Mouse (Mus musculus) right cerebral cortex, adult 2 months (tissue): Measurements from ENCODE around the gene Gys2.
"Not testable (repeated sequence)": the region's sequence is repeated elsewhere in the genome, so short reads cannot be mapped to it uniquely, and the experiment has no call there.

ENCODE experiments used
- DNase-seq, 2 experiments: peaks; one replicate each; pipeline ENCODE4 v3.0.0; 2021 to 2022; ENCODE audit warnings: low spot score in 2 of 2

Gene Gys2

DNA sequence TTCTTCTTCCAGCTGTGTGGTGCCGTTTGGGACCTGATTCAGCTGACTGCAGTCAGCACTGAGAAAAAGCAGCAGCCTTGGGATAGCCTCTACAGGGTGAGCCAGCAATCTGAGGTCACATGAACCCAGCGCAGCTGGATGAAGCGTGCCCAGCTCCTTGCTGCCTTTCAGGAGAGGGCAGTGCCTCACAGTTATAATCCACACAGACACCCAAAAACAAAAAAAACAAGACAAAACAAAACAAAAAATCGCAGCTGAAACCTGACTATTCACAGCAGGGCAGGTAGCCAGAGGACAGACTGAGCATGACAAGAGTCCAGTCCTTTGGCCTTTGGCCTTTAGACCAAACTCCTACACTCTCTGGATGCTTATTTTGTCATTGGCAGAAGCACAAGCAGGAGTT is at the start of gene Gys2:
Gene Gys2 (minus strand): TSS at position 309 of the 403 bp plus-strand sequence.
- DNase-seq = no peak

DNA sequence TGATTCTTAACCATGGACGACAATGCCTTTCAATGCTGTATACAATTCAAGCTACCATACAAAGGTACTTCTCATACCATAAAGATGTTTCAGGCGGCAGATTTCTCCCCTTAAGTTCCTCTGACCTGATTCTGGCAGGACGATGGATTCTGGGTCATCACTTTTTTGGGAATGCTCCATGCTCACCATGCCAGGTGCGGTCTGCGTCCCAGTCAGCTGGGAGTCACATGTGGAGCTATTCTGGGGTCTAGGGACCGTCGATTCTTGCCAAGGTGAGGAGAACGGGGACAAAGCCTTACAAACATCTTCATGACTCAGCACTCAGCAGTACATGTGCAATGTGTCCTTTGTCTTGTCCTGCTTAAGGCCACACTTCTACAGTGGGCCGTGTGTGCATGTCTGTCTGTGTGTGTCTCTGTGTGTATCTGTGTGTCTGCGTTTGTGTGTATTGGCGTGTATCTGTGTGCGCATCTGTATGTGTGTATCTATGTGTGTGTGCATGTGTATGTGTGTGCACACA is 48.7 kb upstream of the Gys2 start:
- DNase-seq = no peak

DNA sequence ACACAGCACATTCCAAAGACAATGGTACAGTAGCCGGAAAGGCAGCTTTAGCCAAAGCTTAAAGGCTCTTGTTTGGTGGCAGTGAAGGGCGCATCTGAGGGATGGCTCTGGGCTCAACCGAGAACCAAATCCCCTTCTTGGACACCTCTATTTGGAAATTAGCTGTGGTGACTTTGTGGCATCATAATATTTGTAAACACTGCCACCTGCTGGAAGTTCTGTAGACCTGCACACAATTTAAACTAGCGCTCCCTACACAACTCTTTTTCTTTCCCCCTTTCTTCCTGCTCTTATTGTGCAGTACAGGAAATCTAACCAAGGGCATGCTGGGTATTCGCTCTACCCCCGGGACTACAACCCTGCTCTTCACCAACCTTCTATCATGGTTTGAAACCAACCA is 46.2 kb upstream of the Gys2 start:
- DNase-seq = no peak

DNA sequence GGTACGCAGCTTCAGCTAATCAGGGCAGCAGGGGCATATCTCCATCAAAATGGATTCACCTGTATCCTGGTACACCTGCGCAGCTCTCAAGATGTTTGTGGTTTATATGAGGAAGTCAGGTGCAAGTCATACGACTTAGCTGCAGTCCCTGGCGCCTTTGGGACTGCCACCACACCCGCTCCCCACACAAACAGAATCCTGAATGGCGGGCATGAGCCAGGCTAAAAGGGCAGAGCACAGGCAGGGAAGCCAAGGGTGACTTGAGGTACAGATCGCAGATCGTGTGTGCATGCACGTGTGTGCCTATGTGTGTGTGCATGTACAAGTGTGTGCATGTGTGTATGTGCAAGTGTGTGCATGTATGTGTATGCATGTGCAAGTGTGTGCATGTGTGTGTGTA is 42.5 kb upstream of the Gys2 start:
- DNase-seq = not testable (repeated sequence)

DNA sequence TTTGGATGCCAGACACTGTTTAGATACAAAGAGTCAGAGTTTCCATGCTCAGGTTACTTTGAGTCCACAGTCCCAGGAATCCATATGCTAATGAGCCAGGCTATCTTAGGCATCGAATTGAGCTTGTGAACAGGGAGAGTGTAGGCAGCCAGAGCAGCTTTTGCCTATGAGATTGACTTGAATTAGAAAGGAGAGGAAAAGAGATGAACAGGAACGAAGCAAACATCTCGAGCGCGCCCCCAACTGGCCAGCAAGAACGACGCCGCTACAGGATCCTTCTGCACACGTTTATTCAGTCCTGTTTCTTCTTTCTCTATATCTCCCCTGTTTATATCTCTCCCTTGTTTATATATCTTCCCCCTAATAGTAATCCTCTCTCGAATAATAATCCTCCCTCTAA is 42.0 kb upstream of the Gys2 start:
- DNase-seq = peak; percentile 74 to 82

DNA sequence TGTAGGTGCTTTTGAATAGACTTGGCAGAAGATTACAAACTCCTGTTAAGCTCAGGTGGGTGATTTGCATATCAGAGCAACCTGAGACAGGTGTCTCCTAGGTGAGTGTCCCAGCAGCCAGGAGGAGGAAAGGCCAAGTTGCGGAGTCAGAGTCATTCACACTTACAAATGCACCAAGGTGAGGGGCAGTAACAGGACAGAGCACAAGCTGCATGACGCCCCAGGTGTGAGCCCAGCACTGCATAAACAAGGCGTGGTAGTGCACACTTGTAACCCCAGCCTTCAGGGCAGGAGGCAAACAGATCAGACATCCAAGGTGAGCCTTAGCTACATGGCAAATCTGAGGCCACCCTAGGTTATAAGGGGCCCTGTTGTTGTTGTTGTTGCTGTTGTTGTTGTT is 40.0 kb upstream of the Gys2 start:
- no peak for DNase-seq

DNA sequence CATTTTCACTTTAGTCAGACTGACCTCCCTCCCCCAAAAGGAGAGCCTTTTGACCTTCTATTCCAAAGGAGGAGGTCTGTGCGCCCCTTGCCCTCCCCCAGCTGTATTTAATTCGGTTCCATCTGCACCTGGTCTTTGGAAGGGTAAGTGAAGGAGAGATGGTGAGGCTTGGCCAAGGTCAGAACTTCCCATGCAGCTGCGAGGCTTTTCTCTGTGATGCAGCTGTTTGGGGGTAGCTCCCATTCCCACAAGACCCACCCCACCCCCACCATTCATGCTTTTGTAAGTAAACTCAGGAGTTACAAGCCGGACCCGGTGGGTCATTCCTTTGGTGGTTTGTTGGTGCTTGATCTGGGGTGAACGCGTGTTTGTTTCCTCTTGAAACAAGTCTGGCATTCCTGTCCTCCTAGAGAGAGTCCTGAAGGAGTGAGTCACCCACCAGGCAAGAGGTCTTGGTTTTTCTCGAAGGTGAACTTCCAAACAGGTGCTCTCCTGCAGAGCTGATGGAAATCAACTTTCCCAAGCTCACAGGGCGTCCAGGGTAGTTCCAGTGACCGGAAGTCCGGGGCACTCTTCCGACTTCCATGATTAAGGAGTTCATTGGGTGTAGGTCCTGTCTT is 38.7 kb upstream of the Gys2 start:
- no peak for DNase-seq

DNA sequence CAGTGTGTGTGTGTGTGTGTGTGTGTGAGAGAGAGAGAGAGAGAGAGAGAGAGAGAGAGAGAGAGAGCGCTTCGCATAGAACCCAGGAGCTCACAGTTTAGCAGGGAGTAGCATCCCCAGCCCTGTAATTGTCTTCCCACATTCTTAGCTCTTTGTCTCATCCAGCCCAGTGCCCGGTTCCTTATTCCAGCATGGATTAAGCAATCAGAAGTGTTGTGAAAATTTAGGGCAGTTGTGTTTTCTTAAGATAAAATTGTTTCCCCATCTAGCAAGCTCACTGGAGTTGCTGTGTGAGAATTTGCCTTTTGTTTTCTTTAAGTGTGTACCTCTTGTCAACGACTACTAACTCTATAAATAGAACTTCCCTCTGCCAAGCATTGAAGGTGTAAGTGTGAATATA is 35.8 kb upstream of the Gys2 start:
- no peak for DNase-seq

DNA sequence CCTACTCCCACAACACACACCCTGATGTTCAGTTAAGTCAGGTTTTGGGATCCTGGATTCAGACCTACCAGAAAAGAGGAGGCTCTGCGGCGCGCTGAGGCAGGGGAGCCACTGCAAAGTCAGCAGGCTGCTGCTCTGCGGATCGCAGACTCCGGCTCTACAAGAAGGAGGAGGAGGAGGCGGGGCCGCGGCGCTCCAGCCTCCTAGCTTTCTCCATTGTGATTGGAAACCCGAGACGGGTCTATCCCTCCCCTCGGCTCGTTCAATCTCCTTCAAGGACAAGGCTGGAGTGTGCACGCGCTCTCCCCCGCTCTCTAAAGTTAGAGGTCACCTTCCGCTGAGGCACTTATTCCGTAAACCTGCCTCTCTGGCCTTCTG is 34.9 kb upstream of the Gys2 start, which contains the start of gene Ldhb:
Gene Ldhb (minus strand): TSS at position 173 of the 378 bp plus-strand sequence.
- peak; percentile 93 to 94 for DNase-seq

DNA sequence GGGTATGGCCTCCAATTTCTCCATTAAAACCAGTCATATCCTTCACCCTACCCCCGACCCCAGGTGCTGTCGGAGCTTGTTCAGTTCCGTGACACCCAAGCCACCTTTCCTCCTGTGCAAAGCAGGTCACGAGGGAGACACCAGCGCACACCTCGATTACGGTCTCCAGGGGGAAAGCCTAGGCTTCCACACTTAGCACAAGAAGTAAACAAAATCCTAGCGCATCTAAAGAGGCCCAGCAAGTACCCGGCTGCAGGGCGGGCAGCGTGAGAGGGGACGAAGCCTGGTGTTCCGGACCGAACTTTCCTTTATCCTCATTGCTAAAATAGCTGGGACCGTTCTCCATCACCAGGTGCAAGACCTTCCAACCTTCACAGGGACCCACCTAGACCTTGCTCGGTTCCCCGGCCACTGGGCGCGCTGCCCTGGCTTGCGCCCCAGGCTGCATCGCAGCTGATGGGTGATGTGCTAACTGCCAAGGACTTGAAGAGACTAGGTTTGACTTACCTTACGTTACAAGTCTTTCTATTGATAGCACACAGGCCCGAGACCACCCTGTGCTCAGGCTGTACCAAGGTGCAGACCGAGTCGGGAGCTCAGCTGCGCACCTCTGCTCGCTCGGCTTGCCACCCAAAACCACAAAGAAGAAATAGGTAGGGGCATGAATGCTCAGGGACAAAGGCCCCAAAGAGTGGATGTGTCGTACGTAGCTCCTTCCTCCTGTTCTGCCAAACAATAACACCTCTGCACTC is 34.3 kb upstream of the Gys2 start:
- peak in 1 of 2 experiments; percentile 28 for DNase-seq

DNA sequence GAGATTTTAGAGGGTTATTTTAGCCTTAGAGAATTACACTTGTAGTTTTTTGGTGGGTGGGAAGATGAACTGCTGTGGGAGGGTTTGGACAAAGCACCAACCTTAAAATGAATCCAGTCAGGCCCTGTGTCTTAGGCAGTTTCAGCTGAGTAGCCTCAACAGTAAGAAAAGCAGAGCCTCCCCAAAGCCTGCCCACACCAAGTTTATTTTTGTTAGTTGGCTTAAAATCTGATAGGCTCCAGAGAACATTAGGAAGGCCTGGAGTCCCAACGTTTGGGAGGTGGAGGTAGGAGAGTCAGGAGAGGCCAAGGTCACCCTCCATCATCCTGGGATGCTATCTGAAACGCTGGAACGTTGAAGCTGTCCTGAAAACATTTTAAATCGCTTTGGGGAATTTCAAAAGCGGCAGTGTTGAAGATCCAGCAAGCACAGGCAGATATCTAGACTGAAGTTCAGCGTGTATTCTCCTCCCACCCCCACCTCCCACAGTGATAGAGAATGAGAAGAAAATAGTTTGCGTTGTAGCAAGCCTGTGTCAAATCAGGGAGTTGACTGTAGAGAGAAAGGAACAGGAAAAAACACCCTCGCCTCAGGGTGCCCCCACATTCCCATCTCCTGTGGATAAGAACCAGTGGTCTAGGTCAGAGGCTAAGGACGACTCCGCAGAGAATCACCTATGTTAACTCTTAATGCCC is 33.6 kb upstream of the Gys2 start:
- DNase-seq = peak; percentile 29 to 42

DNA sequence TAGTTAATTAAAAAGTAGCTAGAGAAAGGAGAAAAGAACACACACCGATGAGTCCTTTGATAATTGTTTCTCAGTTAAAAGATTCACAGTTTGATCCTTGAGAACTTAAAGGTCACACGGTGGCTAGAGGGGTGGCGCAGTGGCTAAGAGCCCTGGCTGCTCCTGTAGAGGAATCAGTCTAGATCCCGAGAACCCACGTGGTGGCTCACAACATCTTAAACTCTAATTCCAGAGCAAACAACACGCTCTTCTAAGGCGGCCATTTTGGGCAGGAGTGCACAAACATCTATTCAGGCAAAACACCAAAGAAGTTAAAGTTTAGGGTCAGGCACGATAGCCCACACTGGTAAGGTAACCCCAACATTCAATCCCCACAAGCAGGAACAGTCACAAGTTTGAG is 30.7 kb upstream of the Gys2 start:
- DNase-seq = no peak

DNA sequence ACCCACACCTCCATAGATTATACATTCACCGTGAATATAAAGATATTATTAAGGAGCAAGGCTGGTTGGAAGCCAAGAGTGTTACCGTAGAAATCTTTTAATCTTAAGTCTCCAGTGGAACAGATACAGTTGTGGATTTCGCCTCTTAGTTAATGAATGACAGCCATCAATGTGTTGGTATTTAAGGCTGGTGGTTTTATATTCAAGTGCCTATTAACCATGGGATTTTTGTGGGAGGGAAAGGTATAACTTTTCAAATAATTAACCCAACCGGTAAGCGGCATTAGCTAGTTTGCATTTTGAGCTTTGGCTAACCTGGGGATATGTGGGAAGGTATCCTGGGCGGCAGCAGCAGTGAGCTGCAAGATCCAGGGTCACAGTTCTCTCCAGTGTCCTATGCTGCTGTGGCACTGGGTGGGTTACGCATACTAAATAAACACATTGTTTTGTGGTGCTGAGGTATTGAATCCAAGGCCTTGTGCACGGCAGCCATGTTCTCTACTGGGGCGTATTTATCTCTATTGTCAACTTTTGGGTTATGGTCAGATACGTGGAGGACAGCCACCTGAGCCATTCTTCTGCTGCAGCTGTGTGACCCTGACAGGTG is 29.7 kb upstream of the Gys2 start:
- no peak for DNase-seq

DNA sequence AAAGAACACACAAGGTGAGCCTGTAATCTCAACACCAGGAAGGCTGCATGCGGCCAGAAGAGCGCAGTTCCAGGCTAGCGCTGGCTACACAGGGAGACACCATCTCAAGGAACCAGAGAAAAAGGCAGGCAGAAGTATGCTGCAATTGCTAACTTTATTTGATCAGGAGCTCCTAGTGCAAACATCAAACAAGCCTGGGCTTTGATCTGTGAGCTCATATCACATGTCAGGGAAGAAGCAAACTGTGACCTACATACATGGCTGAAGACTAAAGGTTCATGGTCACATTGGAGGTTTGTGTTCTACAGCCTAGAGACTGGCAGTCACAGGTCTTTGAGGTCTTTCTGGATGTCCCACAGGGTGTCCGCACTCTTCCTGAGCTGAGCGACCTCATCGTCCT is 17.2 kb upstream of the Gys2 start:
- not testable (repeated sequence) for DNase-seq

DNA sequence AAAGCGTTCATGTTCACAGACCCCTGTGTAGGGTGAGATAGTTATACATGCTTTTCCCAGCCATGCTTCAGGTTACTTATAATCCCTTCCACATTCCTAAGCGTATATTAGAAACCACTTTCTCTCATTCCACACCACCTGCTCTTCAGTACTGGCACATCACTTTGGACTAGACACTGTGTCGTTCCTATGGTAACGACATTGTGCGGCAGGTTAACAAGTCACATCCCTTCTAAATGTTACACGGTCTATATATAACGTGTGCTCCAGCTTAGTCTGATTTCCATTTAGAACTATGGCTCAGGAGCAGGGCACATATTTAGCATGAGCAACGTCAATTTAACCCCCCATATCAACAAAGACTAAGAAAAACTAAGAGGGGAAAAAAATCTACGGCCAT is 14.7 kb upstream of the Gys2 start:
- no peak for DNase-seq

DNA sequence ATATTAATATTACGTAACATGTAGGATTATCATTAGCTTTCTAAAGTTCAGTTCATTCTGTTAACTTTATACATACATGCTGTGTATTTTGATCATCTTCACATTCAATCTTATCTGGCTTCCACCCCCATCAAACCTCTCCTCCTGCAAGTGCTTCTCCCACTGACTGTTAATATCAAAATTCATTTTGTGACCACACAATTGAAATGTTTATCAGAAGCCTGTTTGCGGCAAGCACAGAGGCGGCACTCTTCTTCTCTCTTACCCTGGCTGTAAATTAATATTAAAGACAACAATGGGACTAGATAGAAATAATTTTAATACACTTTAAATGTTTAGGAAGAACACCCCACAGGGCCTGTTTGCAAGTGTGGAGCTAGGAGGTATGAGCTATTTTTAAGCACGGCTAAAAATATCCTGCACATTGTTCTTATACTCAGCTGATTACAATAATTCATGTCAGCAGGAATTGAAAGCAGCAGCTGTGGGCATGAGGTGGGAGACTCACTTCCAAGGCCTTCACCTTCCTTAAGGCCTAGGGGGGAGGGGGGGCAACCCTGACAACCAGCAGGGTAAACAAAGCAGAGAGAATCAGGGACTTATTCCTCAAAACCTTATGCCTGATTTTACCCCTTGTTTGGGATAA is 12.7 kb upstream of the Gys2 start:
- DNase-seq = no peak

DNA sequence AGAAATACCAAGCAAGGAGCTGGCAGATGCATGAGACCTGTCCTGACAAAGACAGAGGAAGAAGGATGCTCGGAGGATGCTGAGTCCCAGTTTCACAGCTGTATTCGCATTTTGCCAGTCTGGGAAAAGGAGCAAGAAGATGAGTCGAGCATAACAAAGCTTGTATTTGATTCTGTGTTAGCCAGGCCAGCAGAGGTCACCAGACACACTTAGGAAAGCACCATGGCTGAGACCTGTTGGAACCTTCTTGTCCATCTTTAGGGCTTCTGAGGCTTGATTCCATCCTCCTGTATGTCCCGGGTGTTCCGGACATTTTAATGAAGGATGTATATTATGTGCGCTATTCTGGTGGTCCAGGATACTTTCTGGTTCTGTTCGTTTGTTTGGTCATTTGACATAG is 4.3 kb upstream of the Gys2 start:
- DNase-seq = no peak

DNA sequence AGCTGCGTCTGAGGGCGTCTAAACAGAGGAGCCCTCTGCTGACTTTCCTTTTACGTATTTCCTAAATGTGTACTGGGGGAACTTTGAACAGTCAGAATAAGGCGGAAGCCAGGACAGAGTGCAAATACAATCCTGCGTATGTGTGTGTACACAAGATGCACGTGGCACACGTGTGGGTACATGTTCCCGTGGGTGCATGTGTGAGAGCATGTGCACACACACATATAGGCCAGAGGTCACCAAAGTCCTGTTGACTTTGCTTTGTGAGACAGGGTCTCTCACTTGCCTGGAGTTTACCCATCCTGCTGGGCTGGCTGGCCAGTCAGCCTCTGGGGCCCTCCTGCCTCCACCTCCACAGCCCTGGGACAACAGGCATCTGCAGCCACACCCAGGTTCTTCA is 1.8 kb downstream of the Gys2 start:
- DNase-seq = no peak

DNA sequence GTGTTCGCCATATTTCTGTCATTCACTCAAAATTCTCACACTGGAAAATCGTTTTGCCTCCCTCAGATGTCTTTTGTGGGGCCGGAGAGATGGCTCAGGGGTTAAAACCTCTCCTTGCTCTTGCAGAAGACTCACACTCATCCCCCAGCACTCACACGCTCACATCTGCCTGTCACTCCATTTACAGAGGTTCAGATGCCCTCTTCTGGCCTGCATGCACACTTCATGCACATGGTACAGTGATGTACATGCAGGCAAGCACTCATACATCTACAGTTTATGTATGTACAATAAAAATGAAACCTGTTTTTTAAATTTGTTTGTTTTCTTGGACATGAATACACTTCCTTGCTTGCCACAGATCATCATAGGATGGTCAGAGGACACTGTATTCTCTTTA is 3.3 kb downstream of the Gys2 start:
- DNase-seq = peak in 1 of 2 experiments; percentile 19

DNA sequence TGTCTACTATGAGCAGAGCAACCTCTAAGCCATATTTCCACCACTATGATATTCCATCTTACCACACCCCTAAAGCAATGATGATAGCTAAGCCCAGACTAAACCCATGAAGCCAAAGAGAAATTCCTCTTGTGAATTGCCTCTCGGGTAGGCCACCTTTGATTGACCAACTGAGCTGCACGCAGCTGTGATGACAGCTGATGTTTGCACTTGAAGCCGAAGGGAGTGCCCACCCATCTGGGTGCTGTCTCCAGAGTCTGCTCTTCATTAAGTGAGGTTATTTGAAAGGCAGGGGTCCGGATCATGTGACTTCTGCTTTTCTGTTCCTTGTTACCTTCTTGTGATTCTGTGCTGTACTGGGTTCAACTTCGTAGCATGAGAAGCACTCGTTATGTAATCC is 10.7 kb downstream of the Gys2 start:
- DNase-seq = no peak

DNA sequence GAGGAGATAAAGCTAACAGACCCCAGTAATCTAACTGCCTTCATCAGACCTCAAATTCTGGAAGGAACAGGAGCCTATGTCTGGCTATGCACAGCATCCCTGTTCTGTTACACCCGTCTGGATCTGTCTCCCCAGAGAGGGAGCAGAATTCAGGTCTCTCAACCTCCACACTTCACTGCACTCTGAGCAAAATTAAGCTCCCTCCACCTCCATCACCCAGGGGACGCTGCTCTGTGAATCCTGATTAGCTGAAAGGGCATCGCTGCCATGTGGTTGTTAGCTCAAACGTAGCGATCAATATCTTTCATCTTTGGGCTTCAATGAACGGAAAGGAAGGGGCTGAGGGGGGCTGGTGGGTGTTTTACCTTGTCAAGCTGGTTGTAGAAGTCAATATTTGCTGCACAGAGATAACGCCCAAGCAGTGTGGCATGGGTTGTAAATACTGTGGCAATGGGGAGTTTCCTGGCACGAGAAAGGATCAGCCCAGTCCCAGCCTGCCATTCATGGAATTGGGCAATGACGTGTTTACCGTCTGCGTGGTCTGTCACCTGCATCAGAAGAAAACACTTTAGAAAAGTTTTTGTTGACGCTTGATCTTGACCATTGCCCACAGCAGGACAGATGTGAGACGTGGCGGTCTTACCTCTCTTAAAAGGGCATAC is 13.8 kb downstream of the Gys2 start:
- DNase-seq = no peak
